Mouse (Mus musculus): Measurements from ENCODE around the gene Mpl.

GRCm38 (mm10) chr4:118394505-118394904, 62.8 kb downstream of the Mpl start:
- TF ChIP-seq CTCF (IDR thresholded peaks at IDR 0.05; ENCODE audit: insufficient read depth, low read depth, low read length), result no peak
- no peak for TF ChIP-seq POLR2A (IDR thresholded peaks at IDR 0.05; ENCODE audit: insufficient read depth, low read depth, low read length)

Data from olfactory bulb, adult 2 months (tissue).